Mouse (Mus musculus) liver, embryonic 14.5 days (tissue): ENCODE measurements around the gene Hspa1b.

Experiments
- CTCF ChIP-seq: IDR thresholded peaks from 2 replicates; pipeline ENCODE4 v1.5.1; 2016; ENCODE audit warnings: antibody characterized with exemption, low read depth, control low read depth
- EP300 ChIP-seq: IDR thresholded peaks from 2 replicates; pipeline ENCODE4 v1.6.1; 2016; ENCODE audit warnings: antibody characterized with exemption, low read depth

DNA sequence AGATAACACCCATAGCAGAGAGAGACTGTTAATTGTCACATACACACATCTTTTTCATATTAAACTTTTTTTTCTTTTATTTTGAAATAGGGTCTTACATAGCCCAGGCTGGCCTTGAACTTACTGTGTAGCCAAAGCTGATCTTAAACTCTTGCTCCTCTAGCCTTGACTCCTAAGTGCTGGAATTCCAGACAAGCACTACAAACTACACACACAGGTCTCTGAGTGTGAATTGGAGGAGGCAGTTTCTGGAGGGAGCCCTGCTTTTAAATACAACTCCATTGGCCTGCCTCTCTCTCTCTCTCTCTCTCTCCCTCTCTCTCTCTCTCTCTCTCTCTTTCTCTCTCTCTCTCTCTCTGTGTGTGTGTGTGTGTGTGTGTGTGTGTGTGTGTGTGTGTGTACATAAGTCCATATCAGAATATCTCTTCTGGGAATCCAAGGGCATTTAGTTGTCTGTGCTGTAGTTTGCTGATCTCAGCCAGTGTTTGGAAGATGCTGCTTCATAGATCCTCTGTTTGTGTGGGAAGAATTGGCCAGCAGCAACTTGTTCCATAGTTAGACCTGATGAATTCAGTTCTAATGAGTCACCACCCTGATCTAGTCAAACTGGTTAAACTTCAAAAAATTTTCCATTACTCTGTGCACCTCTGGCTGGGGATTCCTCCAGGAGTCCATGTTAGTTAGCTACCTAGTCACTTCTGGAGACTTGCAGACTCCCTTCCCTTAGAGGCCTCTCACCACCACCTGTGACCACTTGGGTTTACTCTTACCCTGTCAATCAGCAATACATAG lies 1.9 kb upstream of the Hspa1b start:
- TF ChIP-seq CTCF (no peak), EP300 (no peak)
